Mouse (Mus musculus) heart, embryonic 13.5 days (tissue): Measurements from ENCODE around the gene Nme2. TPM values are rescaled to one million over a fixed set of nuclear protein-coding genes. Genes with fewer than 3 reads are reported as not detected.

ENCODE experiments used
- ATAC-seq: fragments of 200-750 bp; cut with Nextera tagmentation; 2 replicates; pipeline ENCODE4 v1.8.0; 2017; ENCODE audit warnings: moderate TSS enrichment; ENCODE audit not compliant: insufficient number of reproducible peaks, low FRiP score, low TSS enrichment; ENCODE audit errors: extremely low read depth
- H3K27ac ChIP-seq: fragments of 300-500 bp; sonication (generic); replicated peaks from 2 replicates; pipeline ENCODE4 v1.5.1; 2015; ENCODE audit warnings: moderate library complexity, mild to moderate bottlenecking, inconsistent platforms
- H3K27me3 ChIP-seq: fragments of 300-500 bp; sonication (generic); replicated peaks from 2 replicates; pipeline ENCODE4 v1.6.1; 2015; ENCODE audit warnings: mild to moderate bottlenecking, inconsistent platforms
- H3K36me3 ChIP-seq: fragments of 300-500 bp; sonication (generic); 2 replicates; pipeline ENCODE4 v1.6.1; 2015; ENCODE audit warnings: mild to moderate bottlenecking, inconsistent platforms
- H3K4me1 ChIP-seq: fragments of 300-500 bp; sonication (generic); 2 replicates; pipeline ENCODE4 v1.6.1; 2015; ENCODE audit warnings: inconsistent platforms
- H3K4me2 ChIP-seq: fragments of 300-500 bp; sonication (generic); 2 replicates; pipeline ENCODE4 v1.6.1; 2015; ENCODE audit warnings: inconsistent platforms, mild to moderate bottlenecking, moderate library complexity
- H3K4me3 ChIP-seq: fragments of 300-500 bp; sonication (generic); 2 replicates; pipeline ENCODE4 v1.5.1; 2015; ENCODE audit warnings: moderate library complexity, mild to moderate bottlenecking, inconsistent platforms
- H3K9ac ChIP-seq: fragments of 300-500 bp; sonication (generic); 2 replicates; pipeline ENCODE4 v1.6.1; 2015; ENCODE audit warnings: inconsistent platforms, mild to moderate bottlenecking, moderate library complexity
- H3K9me3 ChIP-seq: fragments of 300-500 bp; sonication (generic); 2 replicates; pipeline ENCODE4 v1.6.1; 2016; ENCODE audit warnings: inconsistent platforms
- WGBS: fragments of 180-500 bp; shearing (Covaris S2); methylation state at CpG from one replicate; pipeline ENCODE4 v1.1.7; 2015; ENCODE audit warnings: mixed read lengths; 5-methylcytosine and 5-hydroxymethylcytosine counted together
- polyA plus RNA-seq: library from polyadenylated mRNA; unstranded; fragments of >200 nt; fragmentation: Nextera tagmentation; extraction: Ambion mirVana; gene quantifications from 2 replicates; pipeline ENCODE4 v1.2.1, GENCODE M21; 2015

Gene Nme2
- polyA plus RNA-seq, 1 experiment from 2014 or later: 325 TPM

- Histone ChIP-seq H3K36me3 (no peaks in the 10 kb centered on the region), H3K4me3 (no peak overlapping the region), H3K27ac (peak overlapping the region; percentile 96), H3K4me1 (peaks cover 31% of the 10 kb centered on the region), H3K27me3 (no peaks in the 10 kb centered on the region), H3K9me3 (no peaks in the 10 kb centered on the region), H3K4me2 (no peak overlapping the region), H3K9ac (peak overlapping the region; percentile 62)
- no peak for ATAC-seq
- WGBS: 70% methylated on average over 4 of the region's 4 CpGs
Measured at GRCm38 (mm10) chr11:93987026-93987425, 31.0 kb upstream of the Nme2 start.

- no peaks in the 10 kb centered on the region for H3K36me3 ChIP-seq
- no peak overlapping the region for H3K9ac ChIP-seq
- no peaks in the 10 kb centered on the region for H3K27me3 ChIP-seq
- no peak for ATAC-seq
- H3K27ac ChIP-seq: no peak overlapping the region
- H3K9me3 ChIP-seq: no peaks in the 10 kb centered on the region
- H3K4me2 ChIP-seq: no peak overlapping the region
- H3K4me3 ChIP-seq: no peak overlapping the region
- H3K4me1 ChIP-seq: peaks cover 31% of the 10 kb centered on the region
Measured at GRCm38 (mm10) chr11:93986298-93986697, 30.2 kb upstream of the Nme2 start.

GRCm38 (mm10) chr11:93985265-93985664, 29.2 kb upstream of the Nme2 start:
- Histone ChIP-seq H3K9me3 (no peaks in the 10 kb centered on the region), H3K4me2 (no peak overlapping the region), H3K9ac (no peak overlapping the region), H3K4me1 (peaks cover 31% of the 10 kb centered on the region), H3K27ac (no peak overlapping the region), H3K27me3 (no peaks in the 10 kb centered on the region), H3K36me3 (no peaks in the 10 kb centered on the region), H3K4me3 (no peak overlapping the region)
- ATAC-seq: no peak
- WGBS: 79% methylated on average over 5 of the region's 5 CpGs

GRCm38 (mm10) chr11:93984619-93985018, 28.6 kb upstream of the Nme2 start:
- Histone ChIP-seq H3K36me3 (no peaks in the 10 kb centered on the region), H3K9ac (no peak overlapping the region), H3K9me3 (no peaks in the 10 kb centered on the region), H3K4me1 (peaks cover 29% of the 10 kb centered on the region), H3K4me2 (no peak overlapping the region), H3K27me3 (no peaks in the 10 kb centered on the region), H3K27ac (no peak overlapping the region), H3K4me3 (no peak overlapping the region)
- WGBS: 86% methylated on average over 3 of the region's 3 CpGs
- no peak for ATAC-seq

GRCm38 (mm10) chr11:93979502-93980049, 23.5 kb upstream of the Nme2 start:
- Histone ChIP-seq H3K4me3 (no peak overlapping the region), H3K36me3 (no peaks in the 10 kb centered on the region), H3K27ac (no peak overlapping the region), H3K4me2 (no peak overlapping the region), H3K9ac (no peak overlapping the region), H3K4me1 (no peaks in the 10 kb centered on the region), H3K9me3 (no peaks in the 10 kb centered on the region), H3K27me3 (no peaks in the 10 kb centered on the region)
- no peak for ATAC-seq
- 58% methylated on average over 6 of the region's 6 CpGs for WGBS

GRCm38 (mm10) chr11:93972951-93973350, 16.9 kb upstream of the Nme2 start:
- no peak overlapping the region for H3K9ac ChIP-seq
- WGBS: 87% methylated on average over 5 of the region's 5 CpGs
- no peaks in the 10 kb centered on the region for H3K9me3 ChIP-seq

GRCm38 (mm10) chr11:93969799-93970198, 13.7 kb upstream of the Nme2 start:
- Histone ChIP-seq H3K27me3 (no peaks in the 10 kb centered on the region), H3K4me3 (no peak overlapping the region), H3K9ac (no peak overlapping the region), H3K36me3 (peaks cover 15% of the 10 kb centered on the region), H3K4me2 (no peak overlapping the region), H3K27ac (no peak overlapping the region), H3K4me1 (peaks cover 21% of the 10 kb centered on the region), H3K9me3 (no peaks in the 10 kb centered on the region)
- ATAC-seq: no peak
- 66% methylated on average over 1 of the region's 1 CpGs for WGBS

More at GRCm38 (mm10) chr11:93972951-93973350, 16.9 kb upstream of the Nme2 start:
- ATAC-seq: no peak
- Histone ChIP-seq H3K27ac (no peak overlapping the region), H3K27me3 (no peaks in the 10 kb centered on the region), H3K4me3 (no peak overlapping the region), H3K4me2 (no peak overlapping the region), H3K4me1 (peaks cover 9% of the 10 kb centered on the region), H3K36me3 (no peaks in the 10 kb centered on the region)

- Histone ChIP-seq H3K4me1 (peaks cover 21% of the 10 kb centered on the region), H3K9ac (peak overlapping the region; percentile 71), H3K36me3 (peaks cover 21% of the 10 kb centered on the region), H3K4me3 (no peak overlapping the region), H3K9me3 (no peaks in the 10 kb centered on the region), H3K27ac (peak overlapping the region; percentile 64; the same call in 1 of the 2 replicates), H3K27me3 (no peaks in the 10 kb centered on the region), H3K4me2 (peak overlapping the region; percentile 89)
- 91% methylated on average over 6 of the region's 6 CpGs for WGBS
- no peak for ATAC-seq
Measured at GRCm38 (mm10) chr11:93969171-93969570, 13.1 kb upstream of the Nme2 start.

GRCm38 (mm10) chr11:93968848-93969128, 12.7 kb upstream of the Nme2 start:
- WGBS: 38% methylated on average over 6 of the region's 6 CpGs
- Histone ChIP-seq H3K9me3 (no peaks in the 10 kb centered on the region), H3K36me3 (peaks cover 25% of the 10 kb centered on the region), H3K9ac (peak overlapping the region; percentile 71), H3K4me2 (peak overlapping the region; percentile 89), H3K4me1 (peaks cover 21% of the 10 kb centered on the region), H3K27ac (peak overlapping the region; percentile 64), H3K4me3 (peak overlapping the region; percentile 72), H3K27me3 (no peaks in the 10 kb centered on the region)
- ATAC-seq: no peak

- Histone ChIP-seq H3K9me3 (no peaks in the 10 kb centered on the region), H3K4me3 (peak within 1 kb of the TSS; percentile 72), H3K36me3 (peaks cover 31% of the 10 kb centered on the region), H3K4me1 (peaks cover 21% of the 10 kb centered on the region), H3K9ac (peak within 1 kb of the TSS; percentile 83), H3K27me3 (no peaks in the 10 kb centered on the region), H3K4me2 (peak within 1 kb of the TSS; percentile 89), H3K27ac (peak within 1 kb of the TSS; percentile 80)
- peak; percentile 89 for ATAC-seq
- under 1% methylated on average over 40 of the region's 40 CpGs for WGBS
Measured at GRCm38 (mm10) chr11:93968005-93968847, 12.2 kb upstream of the Nme2 start, which contains the start of the genes Gm20390 and Nme1. Gm20390 (minus strand) TSS chr11:93968293. Nme1 (minus strand) TSS chr11:93968521.

- peaks cover 39% of the 10 kb centered on the region for H3K36me3 ChIP-seq
- WGBS: 2% methylated on average over 11 of the region's 11 CpGs
- peak overlapping the region; percentile 80 for H3K27ac ChIP-seq
- peak overlapping the region; percentile 83 for H3K9ac ChIP-seq
- no peaks in the 10 kb centered on the region for H3K9me3 ChIP-seq
- no peaks in the 10 kb centered on the region for H3K27me3 ChIP-seq
- no peak for ATAC-seq
- H3K4me3 ChIP-seq: peak overlapping the region; percentile 72
- H3K4me2 ChIP-seq: peak overlapping the region; percentile 89
- peaks cover 21% of the 10 kb centered on the region for H3K4me1 ChIP-seq
Measured at GRCm38 (mm10) chr11:93967381-93967780, 11.3 kb upstream of the Nme2 start.

- no peaks in the 10 kb centered on the region for H3K9me3 ChIP-seq
- H3K36me3 ChIP-seq: peaks cover 57% of the 10 kb centered on the region
- H3K27ac ChIP-seq: no peak overlapping the region
- peaks cover 21% of the 10 kb centered on the region for H3K4me1 ChIP-seq
- WGBS: 80% methylated on average over 6 of the region's 6 CpGs
- no peak for ATAC-seq
- no peak overlapping the region for H3K4me3 ChIP-seq
- no peaks in the 10 kb centered on the region for H3K27me3 ChIP-seq
- H3K4me2 ChIP-seq: no peak overlapping the region
- H3K9ac ChIP-seq: no peak overlapping the region
Measured at GRCm38 (mm10) chr11:93965391-93965790, 9.3 kb upstream of the Nme2 start.
